Mouse (Mus musculus) cortical plate, adult 2 months (tissue): ENCODE results near the gene Nkx2-3. TPM values are rescaled to one million over a fixed set of nuclear protein-coding genes. Genes with fewer than 3 reads are reported as not detected.

Experiments
- H3K27ac ChIP-seq: fragments of 200-500 bp; 2 replicates; pipeline ENCODE4 v1.5.1; 2012; ENCODE audit warnings: low read length, control low read depth, inconsistent platforms; ENCODE audit not compliant: insufficient read depth
- H3K4me1 ChIP-seq: fragments of 200-500 bp; 2 replicates; pipeline ENCODE4 v1.6.1; 2011; ENCODE audit warnings: low read length; ENCODE audit not compliant: control insufficient read depth, insufficient read depth
- H3K4me3 ChIP-seq: fragments of 200-500 bp; 2 replicates; pipeline ENCODE4 v1.5.1; 2011; ENCODE audit warnings: mild to moderate bottlenecking, low read length, control low read depth; ENCODE audit not compliant: insufficient read depth
- CTCF ChIP-seq: fragments of 200-500 bp; IDR thresholded peaks from 2 replicates; pipeline ENCODE4 v1.5.1; 2011; ENCODE audit warnings: mild to moderate bottlenecking, control low read depth, low read length; ENCODE audit not compliant: insufficient read depth; ENCODE audit errors: extremely low read depth
- POLR2A ChIP-seq: fragments of 200-500 bp; IDR thresholded peaks from 2 replicates; pipeline ENCODE4 v1.6.1; 2011; ENCODE audit warnings: mild to moderate bottlenecking, low read length, control low read depth; ENCODE audit not compliant: insufficient read depth; ENCODE audit errors: extremely low read depth
- polyA plus RNA-seq: library from polyadenylated mRNA; depleted of rRNA; stranded (reverse); fragments of >200 nt; gene quantifications from 2 replicates; pipeline ENCODE4 v1.2.3, GENCODE M21; 2012

Nkx2-3 gene
- polyA plus RNA-seq, 1 experiment, result not detected

DNA sequence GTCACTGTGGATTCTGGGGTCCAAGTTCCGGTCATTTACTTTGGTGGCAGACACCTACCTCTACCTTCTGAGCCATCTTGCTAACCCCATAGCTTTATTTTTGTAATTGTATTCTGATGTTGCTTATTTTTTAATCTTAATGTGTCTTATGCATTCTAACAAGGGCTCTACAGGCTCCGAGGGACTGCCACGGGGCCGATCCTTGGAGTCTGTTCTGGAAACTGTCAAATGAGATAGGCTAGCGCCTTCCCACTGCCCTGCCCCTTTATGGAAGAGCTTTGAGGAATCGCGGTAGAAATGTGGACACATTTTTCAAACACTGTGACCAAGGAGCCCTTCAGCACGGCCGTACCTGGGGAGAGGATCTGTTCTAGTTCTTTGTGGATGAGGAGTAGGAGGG lies 30.7 kb downstream of the Nkx2-3 start:
- TF ChIP-seq POLR2A (no peak), CTCF (no peak)
- no peak overlapping the region for H3K4me3 ChIP-seq
- H3K4me1 ChIP-seq, result no peaks in the 10 kb centered on the region
- no peak overlapping the region for H3K27ac ChIP-seq

DNA sequence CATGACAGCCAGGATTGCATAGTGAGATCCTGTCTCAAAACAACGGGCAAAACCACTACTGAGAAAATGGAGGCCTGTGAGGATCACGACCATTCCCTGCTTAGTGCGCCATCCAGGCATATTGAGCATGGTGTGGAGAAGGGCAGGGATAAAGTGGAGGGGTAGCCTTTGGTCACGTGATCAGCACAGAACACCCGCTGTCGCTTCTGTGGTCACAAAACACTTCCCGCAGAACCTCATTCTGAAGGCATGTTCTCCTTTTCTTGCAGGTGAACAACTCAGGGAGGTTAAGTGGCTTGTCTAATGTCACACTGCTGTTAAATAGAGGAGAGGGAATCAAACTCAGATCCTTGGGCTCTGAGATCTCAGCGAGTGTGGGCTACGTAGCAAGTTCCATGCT lies 33.4 kb downstream of the Nkx2-3 start:
- Histone ChIP-seq H3K4me1 (no peaks in the 10 kb centered on the region), H3K27ac (no peak overlapping the region), H3K4me3 (no peak overlapping the region)
- no peak for TF ChIP-seq POLR2A
- TF ChIP-seq CTCF, result no peak

DNA sequence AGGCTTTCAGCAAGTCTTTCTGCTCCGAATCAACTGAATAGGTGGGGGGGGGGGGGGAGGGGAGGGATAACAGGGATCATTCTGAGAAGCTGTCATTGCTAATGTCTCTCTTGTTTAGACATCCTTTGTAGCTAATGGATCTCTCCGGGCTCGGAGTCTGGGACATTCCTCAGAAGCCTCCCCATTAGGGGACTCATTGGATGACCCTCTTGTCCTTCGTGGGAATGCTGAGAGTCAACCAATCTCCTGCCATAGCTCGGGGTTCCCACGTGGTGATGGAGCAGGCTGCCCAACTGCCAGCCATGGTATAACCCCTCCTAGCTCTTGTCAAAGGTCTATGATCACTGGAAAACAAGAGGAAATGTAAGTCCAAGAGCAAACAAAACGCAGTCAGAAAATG lies 34.7 kb downstream of the Nkx2-3 start:
- no peaks in the 10 kb centered on the region for H3K4me1 ChIP-seq
- H3K4me3 ChIP-seq, result no peak overlapping the region
- no peak for TF ChIP-seq CTCF
- TF ChIP-seq POLR2A, result no peak
- H3K27ac ChIP-seq, result no peak overlapping the region

DNA sequence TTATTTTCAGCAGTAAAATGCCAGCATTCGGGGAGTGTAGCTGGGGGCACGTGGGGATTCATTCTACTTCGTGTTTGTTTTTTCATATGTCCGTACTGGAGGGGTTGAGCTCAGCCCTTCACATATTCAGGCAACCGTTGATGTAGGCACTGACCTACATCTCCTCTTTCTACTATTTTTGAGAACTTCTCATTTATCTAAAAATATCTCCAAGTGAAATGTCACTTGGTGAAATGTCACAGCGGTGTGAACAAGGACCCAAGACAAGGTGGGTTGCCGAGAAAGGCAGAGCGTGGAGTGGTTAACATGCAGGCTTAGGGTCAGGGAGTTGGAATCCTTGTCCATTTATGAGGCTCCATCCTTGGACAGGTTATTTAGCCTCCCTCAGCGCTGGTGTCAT lies 35.1 kb downstream of the Nkx2-3 start:
- TF ChIP-seq CTCF (no peak), POLR2A (no peak)
- H3K4me1 ChIP-seq, result no peaks in the 10 kb centered on the region

DNA sequence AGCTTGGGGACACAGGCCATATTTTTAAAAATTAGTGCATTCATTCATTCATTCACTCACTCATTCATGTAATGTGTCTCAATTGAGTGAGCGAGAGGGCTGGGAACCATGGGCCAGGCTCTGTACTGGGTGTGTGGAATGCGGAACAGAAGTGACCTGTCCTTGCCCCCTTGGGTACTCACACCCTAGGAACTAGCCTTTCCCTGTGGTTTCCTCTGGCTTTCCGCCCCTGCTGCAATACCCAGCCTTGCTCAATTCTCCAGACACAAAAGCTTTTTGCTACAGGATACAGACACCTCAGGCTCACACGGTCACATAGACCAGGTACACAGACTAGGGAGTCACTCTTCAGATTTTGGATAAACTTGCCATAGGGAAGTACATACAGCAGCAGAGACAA lies 36.2 kb downstream of the Nkx2-3 start:
- no peaks in the 10 kb centered on the region for H3K4me1 ChIP-seq
- TF ChIP-seq POLR2A, result no peak
- no peak for TF ChIP-seq CTCF
- H3K4me3 ChIP-seq, result no peak overlapping the region
- H3K27ac ChIP-seq, result no peak overlapping the region

More for the DNA sequence above, 35.1 kb downstream of the Nkx2-3 start:
- Histone ChIP-seq H3K4me3 (no peak overlapping the region), H3K27ac (no peak overlapping the region)

DNA sequence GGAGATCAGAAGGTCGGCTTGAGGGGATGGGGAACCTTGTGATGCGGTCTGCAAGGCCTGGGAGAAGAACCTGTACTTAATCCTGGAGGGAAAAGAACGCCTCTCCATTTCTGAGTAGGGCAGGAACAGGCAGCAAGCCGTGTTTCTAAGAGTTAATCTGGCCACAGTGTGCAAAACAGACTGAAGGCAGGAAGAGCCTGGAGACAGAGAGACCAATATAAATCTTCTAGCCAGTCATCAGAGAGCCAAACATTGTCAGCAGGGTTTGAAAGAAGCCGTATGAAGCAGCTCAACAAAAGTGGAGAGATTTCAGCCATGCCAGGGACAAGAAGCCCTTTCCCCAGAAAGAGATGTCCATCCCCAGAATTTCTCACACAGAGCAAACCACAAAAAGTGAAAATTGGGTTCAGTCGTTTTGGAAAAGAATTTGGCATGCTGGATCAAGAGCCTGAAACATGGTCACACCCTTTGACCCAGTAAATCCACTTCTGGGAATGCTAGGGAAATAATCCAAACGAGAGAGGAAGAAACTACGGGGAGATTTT lies 39.2 kb downstream of the Nkx2-3 start:
- Histone ChIP-seq H3K4me3 (no peak overlapping the region), H3K4me1 (no peaks in the 10 kb centered on the region), H3K27ac (no peak overlapping the region)
- no peak for TF ChIP-seq CTCF
- TF ChIP-seq POLR2A, result no peak

DNA sequence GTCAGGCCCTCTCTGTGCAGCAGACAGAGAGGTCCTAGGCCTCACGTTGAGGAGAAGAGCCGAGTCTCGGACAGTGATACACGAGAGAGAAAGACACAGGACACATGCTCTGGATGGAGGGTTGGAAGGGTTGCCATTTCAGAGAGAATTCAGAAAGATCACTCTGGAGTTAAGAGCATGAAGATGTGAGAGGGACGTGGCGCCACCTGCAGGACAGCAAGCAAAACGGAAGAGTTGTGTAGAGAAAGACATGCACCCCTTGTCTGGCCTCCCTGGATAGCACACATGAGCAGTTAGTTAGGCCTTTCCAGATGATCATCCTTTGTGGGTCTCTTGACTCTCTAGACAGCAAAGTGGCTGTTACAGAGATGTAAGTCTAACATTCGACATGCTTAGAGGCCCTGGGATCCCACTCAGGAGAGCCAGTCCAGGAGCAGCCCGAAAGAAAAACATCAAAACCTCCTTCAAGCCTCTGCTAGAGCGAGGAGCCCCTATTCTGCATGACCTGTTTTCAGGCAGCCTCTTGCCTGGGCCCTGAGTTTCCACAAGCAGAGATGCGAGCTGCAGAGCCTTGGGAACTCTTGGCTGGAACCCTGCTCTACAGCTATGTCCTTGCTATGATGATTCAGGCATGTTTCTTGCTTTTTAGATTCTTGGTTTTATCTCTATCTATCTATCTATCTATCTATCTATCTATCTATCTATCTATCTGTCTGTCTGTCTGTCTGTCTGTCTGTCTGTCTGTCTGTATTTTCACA lies 43.8 kb downstream of the Nkx2-3 start:
- no peak overlapping the region for H3K27ac ChIP-seq
- no peaks in the 10 kb centered on the region for H3K4me1 ChIP-seq
- H3K4me3 ChIP-seq, result no peak overlapping the region
- TF ChIP-seq CTCF (peak; percentile 90), POLR2A (no peak)

DNA sequence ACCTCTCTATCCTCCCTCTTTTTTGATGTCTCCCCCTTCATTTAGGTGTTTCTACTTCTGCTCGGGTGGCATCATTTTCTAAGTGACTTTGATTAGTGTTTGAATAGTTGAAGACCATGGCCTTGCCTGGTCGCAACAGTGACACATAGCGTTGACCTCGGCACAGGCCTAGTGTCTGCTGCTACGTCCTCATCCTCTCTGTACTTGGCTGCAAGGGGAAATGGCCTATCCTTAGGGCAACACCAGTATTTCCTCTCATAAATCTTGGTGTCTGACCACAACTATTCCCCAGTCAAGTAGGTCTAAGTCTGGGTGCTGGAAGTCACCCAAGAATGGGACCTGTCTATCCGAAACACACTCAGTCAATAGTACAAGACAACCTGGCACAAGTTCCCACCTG lies 47.5 kb downstream of the Nkx2-3 start:
- no peak for TF ChIP-seq POLR2A
- TF ChIP-seq CTCF, result no peak

DNA sequence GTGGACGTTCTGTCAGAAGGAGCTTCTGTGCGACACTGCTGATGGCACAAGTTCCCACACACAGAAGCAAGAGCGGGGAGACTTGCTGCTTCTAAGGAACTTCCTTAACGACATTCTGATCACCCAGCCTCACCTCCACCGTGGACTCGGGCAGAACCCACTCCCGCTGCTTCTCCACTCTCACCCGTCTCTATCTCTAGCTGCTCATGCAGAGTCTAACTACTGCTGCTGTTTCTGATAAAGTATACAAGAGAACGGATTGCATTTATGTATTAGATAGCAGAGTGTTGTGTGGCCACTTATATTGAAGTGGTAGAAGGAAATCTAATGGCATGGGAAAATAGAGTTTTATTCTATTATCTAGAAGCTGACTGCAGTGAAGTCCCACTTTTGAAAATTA lies 48.6 kb downstream of the Nkx2-3 start:
- no peak for TF ChIP-seq POLR2A
- no peak for TF ChIP-seq CTCF
- H3K4me1 ChIP-seq, result no peaks in the 10 kb centered on the region
- H3K4me3 ChIP-seq, result no peak overlapping the region
- no peak overlapping the region for H3K27ac ChIP-seq

More for the DNA sequence above, 47.5 kb downstream of the Nkx2-3 start:
- no peak overlapping the region for H3K27ac ChIP-seq
- H3K4me3 ChIP-seq, result no peak overlapping the region
- no peaks in the 10 kb centered on the region for H3K4me1 ChIP-seq

DNA sequence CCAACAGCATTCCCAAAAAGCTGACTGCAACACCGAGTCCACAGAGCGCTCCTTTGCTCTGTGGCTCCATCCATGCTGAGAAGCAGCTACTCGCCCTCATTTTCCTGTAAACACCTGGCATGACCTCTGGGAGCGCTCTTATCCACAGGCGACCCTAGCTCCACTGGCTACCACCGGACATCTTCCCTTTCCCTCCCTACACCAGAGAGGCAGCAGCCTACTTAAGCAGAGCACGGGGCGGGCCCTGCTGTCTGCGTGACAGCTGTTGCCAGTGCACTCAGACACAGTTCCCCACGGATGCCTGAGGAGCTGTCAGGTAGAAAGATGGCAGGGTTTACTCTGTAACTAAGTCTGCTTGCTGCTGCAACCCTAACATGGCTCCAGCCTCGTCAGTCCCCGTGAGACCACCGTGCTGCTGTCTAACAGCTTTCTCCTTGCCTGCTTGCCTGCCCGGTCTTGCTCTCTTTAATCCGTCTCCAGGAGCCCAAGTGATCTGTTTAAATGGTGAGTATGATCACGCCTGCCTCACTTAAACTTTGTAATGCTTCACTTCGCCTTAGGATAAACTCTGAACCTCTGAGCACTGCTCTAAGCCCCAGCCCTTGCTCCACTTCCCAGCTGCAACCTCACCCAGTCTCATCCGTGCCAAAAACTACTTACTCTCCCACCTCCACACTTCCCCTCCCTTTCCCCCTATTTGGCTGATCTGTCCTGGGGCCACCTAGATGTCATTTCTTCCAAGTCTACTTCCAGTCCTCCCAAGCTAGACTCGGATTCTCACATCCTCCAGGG lies 50.2 kb downstream of the Nkx2-3 start:
- Histone ChIP-seq H3K4me1 (no peaks in the 10 kb centered on the region), H3K27ac (no peak overlapping the region), H3K4me3 (no peak overlapping the region)
- TF ChIP-seq CTCF (0 out of 2 replicates have a peak, but pooled peaks have one; percentile 12), POLR2A (no peak)
